Mouse (Mus musculus) c-Kit-negative CD71-positive TER-119-positive erythroid progenitor cells, embryonic 14.5 days (primary cell): ENCODE data around the gene Hpn.

Experiments used
- DNase-seq: peaks from one replicate; pipeline ENCODE4 v3.0.0-alpha.2; 2013; ENCODE audit warnings: low read depth, low spot score

The Hpn gene

DNA sequence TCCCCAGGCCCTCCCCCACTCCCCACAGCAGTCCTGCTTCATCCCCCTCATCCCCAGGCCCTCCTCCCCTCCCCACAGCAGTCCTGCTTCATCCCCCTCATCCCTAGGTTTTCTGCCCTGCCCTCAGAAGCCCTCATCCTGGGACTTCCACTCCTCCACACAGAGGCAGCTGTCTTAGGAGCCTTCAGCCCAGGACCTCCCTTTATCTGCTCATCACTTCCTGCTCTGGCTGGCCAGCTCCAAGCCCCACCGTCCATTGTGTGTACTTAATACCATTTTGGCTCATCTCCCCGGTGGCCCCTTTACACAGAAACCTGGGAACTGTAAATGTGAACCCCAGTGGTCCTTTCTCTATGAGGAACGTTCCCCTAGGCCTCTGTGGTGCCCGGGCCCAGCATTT, 3.1 kb downstream of the Hpn start:
- DNase-seq: no peak

DNA sequence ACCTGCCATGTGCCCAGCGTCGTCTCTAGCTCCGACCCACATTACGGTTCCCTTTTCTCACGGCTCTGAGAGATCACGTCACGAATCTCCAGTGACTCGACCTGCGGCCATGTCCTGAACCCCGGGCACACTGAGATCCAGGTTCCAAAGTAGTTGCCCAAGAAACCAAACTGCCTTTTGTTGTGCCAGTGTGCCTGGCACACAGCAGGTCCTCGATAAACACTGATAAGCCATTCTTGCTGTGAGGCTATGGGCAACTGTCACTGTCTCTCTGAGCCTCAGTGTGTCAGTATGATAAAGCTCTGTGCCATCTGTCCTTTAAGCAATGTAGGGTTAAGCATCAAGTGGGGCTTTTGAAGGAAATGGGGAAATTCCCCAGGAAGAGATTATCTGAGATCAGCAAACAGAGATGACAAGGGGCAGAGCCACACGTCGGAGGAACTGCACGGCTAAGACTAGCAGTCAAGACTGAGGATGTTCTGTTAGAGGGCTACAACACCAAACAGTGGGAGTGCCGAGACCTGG, 4.2 kb downstream of the Hpn start:
- no peak for DNase-seq

DNA sequence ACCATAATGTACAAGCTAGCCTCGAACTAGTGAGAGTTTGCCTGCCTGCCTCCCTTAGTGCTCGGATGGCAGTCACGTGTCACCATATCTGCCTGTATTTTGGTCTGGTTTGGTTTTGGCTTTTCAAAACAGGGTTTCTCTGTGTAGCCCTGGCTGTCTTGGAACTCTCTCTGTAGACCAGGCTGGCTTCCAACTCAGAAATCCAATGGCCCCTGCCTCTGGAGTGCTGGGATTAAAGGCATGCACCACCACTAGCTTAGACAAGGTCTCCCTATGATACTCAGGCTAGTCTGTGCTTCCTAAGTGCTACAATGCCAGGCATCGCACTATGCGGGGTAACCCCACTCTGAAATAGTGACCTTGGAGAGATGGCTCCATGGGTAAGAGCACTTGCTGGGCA, 5.3 kb downstream of the Hpn start:
- DNase-seq: no peak

DNA sequence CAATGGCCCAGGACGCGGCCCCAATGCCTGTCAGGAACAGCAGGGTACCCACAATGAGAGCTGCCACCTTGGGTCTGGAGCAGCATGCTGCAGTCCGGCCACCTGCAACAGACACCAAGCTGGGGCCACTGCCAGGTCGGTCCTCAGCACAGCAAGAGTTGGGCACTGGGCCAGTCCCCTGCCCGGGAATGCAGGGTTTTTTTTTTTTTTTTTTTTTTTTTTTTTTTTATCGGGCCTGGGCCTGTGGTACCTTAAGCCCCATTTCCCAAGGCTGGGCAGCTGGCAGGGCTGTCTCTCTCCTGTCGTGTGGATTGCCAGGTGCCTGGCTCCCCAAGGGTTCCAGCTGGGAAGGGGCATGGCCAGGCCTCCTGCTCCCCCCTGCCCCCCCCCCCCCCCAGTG, 6.0 kb downstream of the Hpn start:
- DNase-seq: no peak

DNA sequence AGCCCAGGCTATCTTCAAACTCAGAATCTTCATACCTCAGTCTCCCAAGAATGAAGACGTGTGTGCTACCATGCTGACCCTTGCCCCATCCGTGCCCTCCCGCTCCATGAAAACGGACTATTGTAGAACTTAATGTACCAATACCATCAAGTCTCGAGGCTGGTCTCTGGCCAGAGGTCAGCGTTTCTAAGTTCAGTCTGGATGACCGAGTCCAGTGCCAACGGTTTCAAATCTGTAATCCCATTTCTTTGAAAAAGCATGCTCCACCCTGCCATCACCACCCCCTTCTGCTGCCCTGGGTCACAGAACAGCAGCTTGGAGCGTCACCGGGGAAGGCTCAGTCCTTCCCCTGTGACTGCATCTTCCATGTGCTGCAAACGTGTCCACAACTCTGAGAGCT, 7.3 kb downstream of the Hpn start:
- no peak for DNase-seq

DNA sequence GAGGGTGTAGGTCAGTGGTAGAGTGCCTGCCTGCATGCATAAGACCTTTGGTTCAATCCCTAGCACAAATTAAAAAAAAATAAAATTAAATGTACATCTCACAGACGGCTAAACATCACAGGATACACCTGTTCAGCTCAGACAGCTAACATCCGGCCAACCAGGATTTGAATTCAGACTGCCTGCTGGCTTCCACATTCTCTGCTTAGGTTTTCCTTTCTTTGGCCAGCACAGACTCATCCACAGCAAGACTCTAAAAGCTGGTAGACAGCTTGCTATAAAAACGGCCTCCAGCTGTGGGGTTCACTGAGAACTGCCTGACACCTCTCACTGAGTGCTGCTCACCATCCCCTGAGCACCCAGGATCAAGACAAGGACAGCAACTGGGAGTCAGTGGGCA, 8.9 kb downstream of the Hpn start:
- DNase-seq: no peak

DNA sequence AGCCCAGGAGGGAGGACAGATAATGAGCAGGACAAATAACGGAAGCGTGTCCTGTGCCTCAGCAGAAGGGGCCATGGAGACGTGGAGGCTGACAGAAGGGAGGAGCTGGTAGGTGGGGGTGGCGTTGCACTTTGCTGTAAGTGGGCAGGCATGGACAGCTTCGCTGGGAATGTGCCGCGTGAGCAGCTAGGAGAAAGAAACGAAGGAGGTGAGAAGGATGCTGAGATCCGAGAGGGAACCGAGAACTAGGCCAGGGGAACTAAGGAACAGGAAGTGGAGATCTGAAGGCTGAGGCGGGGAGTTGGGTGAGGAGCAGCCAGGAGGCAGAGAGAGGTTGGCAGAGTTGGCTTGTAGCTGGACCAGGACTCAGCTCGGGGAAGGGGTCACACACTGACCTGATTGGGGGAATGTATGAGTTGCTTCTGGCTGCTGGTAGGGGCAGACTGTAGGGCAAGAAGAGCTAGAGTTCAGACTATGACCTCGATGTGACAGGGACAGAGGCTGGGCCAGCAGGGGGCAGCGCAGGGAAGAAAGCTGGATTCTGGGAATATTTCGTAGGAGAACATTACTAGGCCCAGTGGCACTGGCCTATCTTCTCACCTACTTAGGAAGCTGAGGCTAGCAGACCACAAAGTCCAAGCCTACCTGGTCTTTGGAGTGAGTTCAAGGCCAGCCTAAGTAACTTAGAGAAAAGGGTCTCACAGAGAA, 9.9 kb downstream of the Hpn start:
- no peak for DNase-seq

DNA sequence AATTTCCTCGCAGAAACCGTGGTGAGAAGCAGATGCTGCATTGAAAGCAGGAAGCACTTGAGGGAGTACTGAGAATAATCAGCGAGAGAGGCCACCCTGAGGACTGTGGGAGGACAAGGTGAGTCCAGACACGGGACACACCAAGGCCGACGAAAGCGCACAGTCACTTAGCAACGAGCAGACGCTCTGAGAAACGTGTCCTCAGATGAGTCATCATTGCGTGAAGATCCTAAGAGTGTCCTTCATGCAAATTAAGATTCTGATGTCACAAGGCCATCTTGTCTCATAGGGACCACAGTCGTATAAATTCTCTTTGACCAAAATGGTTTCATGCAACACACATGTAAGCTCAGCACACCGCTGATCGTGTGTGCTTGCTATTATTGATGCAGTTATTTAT, 14.3 kb downstream of the Hpn start:
- DNase-seq: no peak

DNA sequence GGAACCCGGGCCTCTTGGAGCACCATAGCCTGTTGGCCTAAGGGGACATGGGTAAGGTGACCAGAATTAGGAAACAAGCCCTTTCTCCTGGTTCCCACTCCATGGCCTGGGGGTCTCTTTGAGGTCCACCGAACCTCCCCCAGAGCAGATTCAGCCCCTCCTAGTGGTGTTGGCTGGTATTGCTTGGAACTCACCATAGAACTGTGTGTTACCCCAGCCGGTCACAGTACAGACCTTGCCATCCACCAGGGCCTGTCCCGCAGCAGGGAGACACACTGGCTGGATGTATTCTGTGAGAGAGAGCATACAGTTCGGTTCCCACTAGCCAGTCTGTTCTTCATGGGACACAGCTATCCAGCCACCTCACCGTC, 15.5 kb downstream of the Hpn start:
- no peak for DNase-seq

DNA sequence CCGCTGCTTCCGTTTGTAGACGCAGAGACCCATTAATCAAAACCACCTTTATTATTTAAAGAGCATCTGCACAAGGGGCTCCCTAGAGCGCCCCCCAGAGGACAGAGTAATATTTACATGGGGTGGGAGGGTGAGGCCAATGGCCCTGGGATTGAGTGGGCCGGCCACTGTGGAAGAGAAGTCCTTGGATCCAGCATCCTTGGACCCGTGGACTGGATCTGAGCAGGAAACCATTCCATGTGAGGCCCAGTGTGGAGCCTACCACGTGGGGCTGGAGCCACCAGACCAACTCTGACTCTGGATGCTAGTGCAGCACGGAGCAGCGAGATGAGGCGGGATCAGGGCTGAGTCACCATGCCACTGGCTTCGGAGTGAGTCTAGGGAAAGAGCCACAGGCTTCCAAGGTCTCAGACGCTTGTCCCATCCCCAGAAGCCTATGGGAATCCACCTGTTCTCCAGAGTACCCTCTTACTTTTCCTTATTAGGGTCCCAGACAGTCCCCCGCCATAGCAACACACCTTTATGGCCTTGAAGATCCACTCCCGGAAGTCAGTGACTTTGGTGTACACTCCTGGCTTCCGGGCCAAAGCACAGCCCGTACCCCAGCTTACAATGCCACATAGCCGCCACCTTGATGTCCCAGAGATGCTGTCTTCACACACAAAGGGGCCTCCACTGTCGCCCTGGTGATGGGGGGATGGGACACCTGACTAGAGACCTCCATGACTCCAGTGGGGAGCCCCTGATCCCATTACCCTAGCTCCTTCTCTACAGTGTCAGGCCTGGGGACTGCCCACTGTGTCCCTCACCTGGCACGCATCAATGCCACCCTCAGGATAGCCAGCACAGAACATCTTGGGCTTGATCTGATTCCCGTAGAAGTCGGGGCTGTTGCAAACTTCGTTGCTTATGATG, 16.1 kb downstream of the Hpn start:
- DNase-seq: no peak

DNA sequence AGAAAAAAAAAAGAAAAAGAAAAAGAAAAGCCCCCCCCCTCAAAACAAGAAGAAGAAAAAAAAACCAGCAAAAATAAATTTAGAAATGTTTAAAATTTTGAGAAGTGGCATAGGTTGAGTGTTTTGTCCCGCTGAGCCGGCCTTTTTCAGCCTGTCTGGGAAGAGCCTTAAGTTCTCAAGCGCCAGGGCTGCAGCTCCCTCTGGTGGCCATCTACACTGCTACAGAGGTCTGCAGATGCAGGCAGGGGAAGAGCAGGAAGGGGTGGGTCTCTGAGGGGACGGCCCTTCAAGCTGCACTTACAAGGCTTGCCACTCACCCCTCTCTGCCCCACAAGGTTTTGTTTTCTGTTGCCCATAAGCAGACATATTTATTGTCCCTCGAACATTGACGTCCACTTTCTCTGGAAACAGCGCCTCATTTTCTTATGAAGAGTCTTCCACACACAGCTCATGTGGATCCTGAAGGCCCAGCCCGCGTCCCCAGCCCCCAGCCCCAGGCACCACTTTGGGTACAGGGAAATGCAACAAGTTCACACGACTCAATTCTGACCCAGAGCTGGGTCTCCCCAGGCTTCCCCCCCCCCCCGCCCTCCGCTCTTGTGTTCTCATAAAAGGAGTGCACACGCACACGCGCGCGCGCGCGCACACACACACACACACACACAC, 17.4 kb downstream of the Hpn start:
- no peak for DNase-seq

DNA sequence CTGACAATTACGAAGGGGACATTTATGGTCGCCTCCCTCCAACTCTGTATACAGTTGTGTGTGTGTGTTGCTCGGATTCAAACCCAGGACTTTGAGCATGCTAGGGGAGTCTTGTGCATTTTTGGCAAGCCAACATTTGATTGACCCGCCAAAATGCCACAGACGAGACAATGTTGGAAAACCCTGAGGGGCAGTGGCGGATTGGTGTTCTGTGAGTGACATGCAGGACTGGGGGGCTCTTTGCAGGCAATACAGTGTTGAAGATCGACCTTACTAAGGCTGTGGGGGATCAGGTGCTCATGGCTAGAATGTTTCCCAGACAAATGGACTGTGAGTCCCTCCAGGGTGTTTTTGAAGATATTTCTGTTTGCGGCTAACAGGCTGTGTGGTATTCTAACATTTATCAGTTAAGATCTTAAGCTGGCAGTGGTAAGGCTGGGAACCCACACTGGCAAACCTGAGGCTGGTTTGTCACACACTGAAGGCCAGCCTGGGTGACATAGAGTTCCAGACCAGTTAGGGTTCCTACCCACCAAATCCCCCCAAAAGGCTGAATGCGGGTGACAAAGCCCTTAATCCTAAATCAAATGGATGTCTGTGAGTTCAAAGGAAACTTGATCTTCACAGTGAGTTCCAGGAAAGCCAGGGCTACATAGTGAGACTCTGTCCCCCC, 18.1 kb downstream of the Hpn start:
- DNase-seq: no peak

DNA sequence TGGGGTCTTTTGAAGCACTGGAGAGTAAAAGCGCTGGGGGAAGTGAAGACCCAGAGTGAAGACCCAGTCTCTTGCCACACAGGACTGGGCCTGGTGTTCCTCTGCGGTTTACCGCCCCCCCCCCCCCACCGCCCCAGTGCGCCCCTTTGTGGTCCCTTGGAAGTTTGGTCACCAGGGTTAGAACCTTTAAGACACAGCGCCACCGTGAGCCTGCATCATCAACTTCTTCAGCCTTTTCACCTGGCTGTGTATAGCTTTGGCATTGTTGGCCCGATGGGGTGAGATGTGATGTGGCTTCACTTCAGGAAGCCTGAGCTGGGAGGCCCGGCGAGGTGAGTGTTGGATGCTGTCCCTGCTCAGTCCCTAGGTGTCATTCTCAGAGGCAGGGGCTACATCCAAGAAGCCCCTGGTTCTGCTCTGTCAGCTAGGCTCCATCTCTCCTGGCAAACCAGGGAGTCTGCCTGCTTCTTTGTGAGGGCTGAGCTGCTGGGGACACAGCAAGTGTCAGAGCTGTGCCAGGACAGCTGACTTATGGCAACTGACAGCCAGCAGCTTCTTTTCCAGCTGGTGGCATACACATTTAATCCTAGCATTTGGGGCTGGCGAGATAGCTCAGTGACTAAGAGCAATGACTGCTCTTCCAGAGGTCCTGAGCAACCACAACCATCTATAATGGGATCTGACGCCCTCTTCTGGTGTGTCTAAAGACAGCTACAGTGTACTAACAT, 20.2 kb downstream of the Hpn start:
- DNase-seq: no peak

DNA sequence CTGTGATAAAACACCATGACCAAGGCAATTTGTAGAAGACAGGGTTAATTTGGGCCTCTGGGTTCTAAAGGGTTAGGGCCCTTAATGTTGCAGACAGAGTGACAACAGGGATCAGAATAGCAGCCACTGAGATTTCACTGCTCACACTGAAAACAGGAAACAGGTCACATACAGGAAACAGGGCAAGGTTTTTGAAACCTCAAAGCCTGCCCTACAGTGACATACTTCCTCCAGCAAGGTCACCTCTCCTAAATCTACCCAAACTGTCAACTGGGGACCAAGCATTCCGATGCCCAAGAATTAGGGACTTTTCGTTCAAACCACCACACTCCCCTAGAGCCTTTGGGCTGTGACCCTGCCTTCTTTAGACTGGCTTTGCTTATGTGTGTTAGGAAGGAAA, 25.4 kb downstream of the Hpn start:
- no peak for DNase-seq

DNA sequence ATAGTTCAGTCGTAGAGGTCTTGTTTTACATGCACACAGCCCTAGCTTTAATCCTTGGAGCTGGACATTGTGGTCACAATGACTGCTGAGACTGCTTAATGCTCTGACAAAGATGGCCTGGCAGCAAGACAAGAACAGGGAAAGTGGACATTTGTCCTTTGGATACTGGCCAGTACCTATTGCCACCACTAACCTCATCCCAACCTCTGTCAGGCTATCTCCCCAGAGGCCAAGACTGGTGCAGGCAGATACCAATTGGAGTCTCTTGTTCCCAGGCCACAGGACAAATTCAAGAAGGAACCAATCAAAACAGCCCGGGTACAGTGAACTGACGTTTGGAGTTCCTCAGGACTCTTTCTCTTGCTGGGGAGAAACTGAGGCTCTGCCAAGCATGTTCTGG, 26.9 kb downstream of the Hpn start:
- DNase-seq: no peak

DNA sequence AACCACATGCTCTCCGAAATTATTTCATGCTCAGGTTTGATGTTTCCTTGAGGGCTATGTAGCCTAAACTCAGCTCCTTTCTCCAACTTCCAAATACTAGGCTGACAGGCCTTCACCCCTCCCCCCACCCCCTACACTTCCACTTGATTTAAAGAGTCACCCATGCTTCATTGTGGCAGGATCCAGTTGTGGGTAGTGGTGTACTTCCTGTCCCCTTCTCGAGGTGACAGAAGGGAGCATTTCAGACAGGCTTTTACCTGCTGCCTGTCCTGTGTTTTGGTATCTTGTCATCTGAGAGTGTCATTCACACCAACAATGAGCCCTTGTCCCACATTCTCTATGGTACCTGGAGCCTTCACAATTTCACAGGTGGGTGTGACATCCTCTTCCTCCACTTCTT, 27.8 kb downstream of the Hpn start:
- DNase-seq: no peak

DNA sequence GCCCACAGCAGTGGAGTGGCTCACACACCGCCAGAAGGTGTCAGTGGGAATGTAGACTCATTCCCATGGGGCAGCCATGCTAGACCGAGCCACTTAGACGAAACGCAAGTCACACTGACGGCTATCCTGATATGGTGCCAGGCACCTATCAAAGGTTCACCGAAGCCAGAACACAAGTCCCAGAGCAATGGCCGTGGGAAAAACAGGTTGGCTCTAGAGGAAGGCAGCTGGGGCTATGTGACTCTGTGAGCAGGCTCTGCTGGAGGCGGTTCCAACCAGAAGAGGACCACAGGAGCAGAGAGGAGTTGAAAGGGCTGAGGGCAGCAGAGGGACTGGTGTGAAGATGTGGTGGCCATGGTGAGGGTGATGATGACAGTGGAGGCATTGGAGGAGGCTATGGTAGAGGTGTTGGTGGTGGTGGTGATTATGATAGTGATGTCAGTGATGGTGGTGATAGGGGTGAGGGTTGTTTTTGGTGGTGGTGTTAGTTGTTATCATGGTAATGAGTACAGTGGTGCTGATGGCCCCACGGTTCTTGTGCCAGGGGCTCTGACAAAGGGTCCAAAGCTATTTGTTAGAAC, 28.8 kb downstream of the Hpn start:
- no peak for DNase-seq

DNA sequence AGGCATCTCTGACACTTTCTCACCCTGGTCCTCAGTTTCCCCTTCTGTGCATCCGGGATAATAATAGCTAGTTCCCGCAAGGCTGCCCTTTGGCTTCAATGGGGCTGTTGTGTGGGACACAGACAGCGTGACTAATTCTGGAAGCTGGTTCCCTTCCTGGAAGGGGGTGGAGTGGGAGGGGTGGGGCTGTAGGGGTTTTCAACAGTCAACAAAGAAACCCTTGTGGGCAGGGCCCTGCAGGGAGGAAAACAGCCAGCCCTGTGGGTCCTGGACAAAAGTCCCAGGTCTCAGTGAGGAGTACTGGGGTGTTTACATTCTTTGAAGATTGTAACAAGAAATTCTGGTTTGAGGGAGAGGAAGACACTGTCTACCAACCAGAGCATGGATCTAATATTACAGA, 29.9 kb downstream of the Hpn start:
- DNase-seq: no peak

DNA sequence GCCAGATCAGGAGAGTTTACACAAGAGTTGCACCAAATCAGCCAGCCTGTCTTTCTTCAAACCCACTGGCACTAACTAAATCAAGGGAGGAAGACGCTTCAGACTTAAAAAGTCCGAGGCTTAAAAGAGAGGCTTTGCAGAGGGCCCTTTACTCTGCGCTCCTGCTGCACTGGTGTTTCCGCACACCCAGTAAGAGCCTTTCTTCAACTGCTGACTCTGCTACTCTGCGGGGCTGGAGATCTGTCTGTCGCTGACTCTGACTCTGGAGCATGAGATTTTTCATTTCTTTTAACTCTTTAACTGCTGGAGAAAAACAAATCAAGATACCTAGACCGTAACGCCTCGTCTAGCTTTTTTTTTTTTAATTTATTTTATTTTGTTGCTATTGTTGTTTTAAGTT, 30.9 kb downstream of the Hpn start:
- DNase-seq: no peak

DNA sequence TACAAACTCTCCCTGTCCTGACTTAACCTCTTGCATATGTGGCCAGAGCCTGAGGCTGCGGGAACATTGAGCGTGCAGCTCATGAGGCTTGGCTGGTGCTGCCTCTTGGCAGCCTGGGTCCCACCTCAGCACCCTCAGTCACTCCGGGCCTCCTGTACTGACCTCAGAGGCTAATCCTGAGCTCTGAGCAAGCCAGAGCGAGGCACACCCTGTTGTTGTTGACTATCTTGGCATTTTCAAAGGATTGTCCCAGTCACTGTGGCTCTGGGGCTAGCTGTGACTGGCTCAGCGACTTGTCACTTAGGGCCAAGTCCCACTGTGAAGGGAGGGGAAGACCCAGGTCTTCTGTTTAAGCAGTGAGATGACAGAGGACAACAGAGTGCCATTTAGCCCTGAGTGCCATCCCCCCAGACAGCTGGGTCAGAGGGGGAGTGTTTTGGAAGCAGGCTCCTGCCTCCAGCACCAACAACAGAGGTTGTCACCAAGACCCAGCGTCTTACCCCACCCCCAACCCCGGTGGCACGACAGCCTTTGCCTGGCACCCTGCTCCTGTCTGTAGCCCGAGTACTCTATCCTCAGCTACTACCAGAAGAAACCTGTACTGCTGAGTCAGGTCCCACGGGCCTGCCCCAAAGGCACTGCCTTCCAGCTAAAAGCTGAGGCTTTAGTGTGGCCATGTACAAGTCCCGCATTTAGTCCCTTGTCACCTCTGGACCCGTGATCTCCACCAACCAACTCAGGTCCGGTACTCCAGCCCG, 32.1 kb downstream of the Hpn start:
- no peak for DNase-seq
